Mouse (Mus musculus): ENCODE results near the gene Mthfd2. TPM values are rescaled to one million over a fixed set of nuclear protein-coding genes. Genes with fewer than 3 reads are reported as not detected.

Gene Mthfd2
- total RNA-seq, 4 experiments from 2014 or later = 5.7 to 10.6 (median 9.5) TPM

GRCm38 (mm10) chr6:83268144-83269010 is 57.3 kb downstream of the Mthfd2 start:
- DNase-seq (ENCODE audit: low spot score in 2 of 2) = peak; percentile 88 to 90

GRCm38 (mm10) chr6:83267616-83268015 is 58.1 kb downstream of the Mthfd2 start:
- no peak for DNase-seq (ENCODE audit: low spot score in 2 of 2)

GRCm38 (mm10) chr6:83265653-83266052 is 60.1 kb downstream of the Mthfd2 start:
- no peak for DNase-seq (ENCODE audit: low spot score in 2 of 2)

GRCm38 (mm10) chr6:83265253-83265652 is 60.5 kb downstream of the Mthfd2 start:
- no peak for DNase-seq (ENCODE audit: low spot score in 2 of 2)

GRCm38 (mm10) chr6:83264516-83264915 is 61.2 kb downstream of the Mthfd2 start:
- no peak for DNase-seq (ENCODE audit: low spot score in 2 of 2)

Other genes with a start within 250 kb of the Mthfd2 start
- 10 to 100 TPM; 32.0 to 37.0 (median 34.0) TPM for gene Pcgf1, start 248.0 kb downstream of the Mthfd2 start, total RNA-seq (2022)
- gene Lbx2, start 239.5 kb downstream of the Mthfd2 start, total RNA-seq (2022) = 1 to 10 TPM in 1 of 4 experiments, under 1 TPM in 2, not detected in 1; 0.54 to 1.5 (median 0.68) TPM
- 10 to 100 TPM in 1 of 4 experiments, 1 to 10 TPM in 3; 6.6 to 13.8 (median 8.9) TPM for gene Ccdc142, start 224.3 kb downstream of the Mthfd2 start, total RNA-seq (2022)
- 1 to 10 TPM; 7.5 to 9.1 (median 8.5) TPM for gene Gm42688, start 224.3 kb downstream of the Mthfd2 start, total RNA-seq (2022)
- 10 to 100 TPM; 52.2 to 63.0 (median 61.9) TPM for gene Mrpl53, start 216.9 kb downstream of the Mthfd2 start, total RNA-seq (2022)
- gene Mogs, start 210.4 kb downstream of the Mthfd2 start, total RNA-seq (2022) = 10 to 100 TPM; 23.7 to 30.1 (median 28.2) TPM
- gene Wbp1, start 204.3 kb downstream of the Mthfd2 start, total RNA-seq (2022) = 10 to 100 TPM; 47.2 to 57.7 (median 52.1) TPM
- gene Ino80b, start 200.5 kb downstream of the Mthfd2 start, total RNA-seq (2022) = 10 to 100 TPM; 20.6 to 29.8 (median 26.7) TPM
- gene Rtkn, start 190.4 kb downstream of the Mthfd2 start, total RNA-seq (2022) = 10 to 100 TPM; 75.6 to 85.0 (median 80.3) TPM
- gene Wdr54, start 169.5 kb downstream of the Mthfd2 start, total RNA-seq (2022) = 10 to 100 TPM; 23.4 to 27.5 (median 26.9) TPM
- gene 1700003E16Rik, start 169.5 kb downstream of the Mthfd2 start, total RNA-seq (2022) = 10 to 100 TPM; 21.2 to 23.8 (median 22.7) TPM
- 100 to 1,000 TPM; 363 to 385 (median 379) TPM for gene Dctn1, start 160.0 kb downstream of the Mthfd2 start, total RNA-seq (2022)
- gene Slc4a5, start 106.1 kb downstream of the Mthfd2 start, total RNA-seq (2022) = 1 to 10 TPM in 2 of 4 experiments, under 1 TPM in 2; 0.21 to 1.5 (median 0.78) TPM
- gene Mob1a, start 108 bp upstream of the Mthfd2 start, total RNA-seq (2022) = 10 to 100 TPM; 20.5 to 31.0 (median 26.1) TPM
- 10 to 100 TPM; 33.5 to 55.4 (median 42.2) TPM for gene Bola3, start 23.2 kb upstream of the Mthfd2 start, total RNA-seq (2022)
- gene Tet3, start 133.2 kb upstream of the Mthfd2 start, total RNA-seq (2022) = 10 to 100 TPM; 53.5 to 65.9 (median 58.5) TPM
- gene Dguok, start 181.1 kb upstream of the Mthfd2 start, total RNA-seq (2022) = 10 to 100 TPM; 32.7 to 37.0 (median 35.8) TPM
- gene Actg2, start 210.4 kb upstream of the Mthfd2 start, total RNA-seq (2022) = not detected
- gene Stambp, start 246.8 kb upstream of the Mthfd2 start, total RNA-seq (2022) = 10 to 100 TPM; 36.2 to 39.9 (median 37.7) TPM

All from layer of hippocampus, adult 8-10 months (tissue).